Mouse (Mus musculus) thymus, postnatal 4 days (tissue): ENCODE measurements around the gene Gm10134.
A peak's percentile ranks its signal among the peaks of the same experiment; 100 is the strongest.
"Not testable (repeated sequence)": the region's sequence is repeated elsewhere in the genome, so short reads cannot be mapped to it uniquely, and the experiment has no call there.

Experiments used
- DNase-seq: peaks from one replicate; pipeline ENCODE4 v3.0.0; 2021

The Gm10134 gene

DNA sequence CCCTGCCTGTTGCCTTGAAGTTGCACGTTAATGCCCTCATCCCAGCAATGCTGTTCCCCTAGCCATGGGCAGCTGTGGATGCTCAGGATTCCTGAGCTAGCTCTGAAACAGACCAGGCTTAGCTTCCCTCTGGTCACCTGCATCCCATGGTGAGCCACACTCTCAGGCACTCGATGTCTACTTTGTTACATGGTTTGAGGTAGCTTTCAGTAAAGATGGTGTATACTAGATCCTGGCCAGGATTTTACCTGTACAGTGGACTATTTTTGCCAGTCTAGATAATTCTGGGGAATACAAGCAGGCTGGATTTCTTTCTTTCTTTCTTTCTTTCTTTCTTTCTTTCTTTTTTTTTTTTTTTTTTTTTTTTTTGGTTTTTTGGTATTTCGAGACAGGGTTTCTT, at the start of gene Gm10134:
TSS of gene Gm10134 (plus strand) at position 301 of the 400 bp plus-strand sequence.
- no peak for DNase-seq

DNA sequence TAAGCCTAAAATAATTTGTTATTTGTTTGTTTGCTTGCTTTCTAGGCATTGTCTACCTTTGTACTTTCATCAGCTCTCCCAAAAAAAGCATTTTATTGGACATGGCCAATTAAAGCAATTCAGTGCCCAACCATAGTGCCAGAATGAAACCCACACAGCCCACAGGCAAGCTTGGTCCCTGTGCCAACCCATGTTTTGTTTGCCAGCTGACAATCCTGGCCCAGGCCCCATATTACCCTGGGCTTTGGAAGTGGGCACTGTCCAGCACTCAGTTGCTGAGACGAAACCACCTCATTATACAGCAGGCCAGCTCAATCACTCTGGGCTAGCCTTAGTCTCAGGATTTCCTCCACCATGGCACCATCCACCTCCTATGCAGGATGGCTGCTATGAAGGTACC, 49.3 kb upstream of the Gm10134 start:
- no peak for DNase-seq

DNA sequence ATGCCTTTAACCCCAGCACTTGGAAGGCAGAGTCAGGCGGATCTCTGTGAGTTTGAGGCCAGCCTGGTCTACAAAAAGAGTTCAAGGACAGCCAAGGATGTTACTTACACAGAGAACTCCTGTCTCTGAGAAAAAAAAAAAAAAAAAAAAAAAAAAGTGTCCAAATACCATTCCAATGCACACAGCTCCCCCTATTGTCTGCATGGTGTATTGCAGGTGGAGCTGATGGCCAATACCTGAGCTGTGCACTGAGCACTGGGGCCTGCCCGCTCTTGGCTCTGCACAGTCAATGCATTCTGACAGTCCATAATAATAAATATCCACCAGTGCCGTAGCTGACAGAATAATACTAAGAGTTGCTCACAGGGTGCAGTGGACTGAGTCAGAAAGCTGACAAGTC, 42.0 kb upstream of the Gm10134 start:
- peak; percentile 78 for DNase-seq

DNA sequence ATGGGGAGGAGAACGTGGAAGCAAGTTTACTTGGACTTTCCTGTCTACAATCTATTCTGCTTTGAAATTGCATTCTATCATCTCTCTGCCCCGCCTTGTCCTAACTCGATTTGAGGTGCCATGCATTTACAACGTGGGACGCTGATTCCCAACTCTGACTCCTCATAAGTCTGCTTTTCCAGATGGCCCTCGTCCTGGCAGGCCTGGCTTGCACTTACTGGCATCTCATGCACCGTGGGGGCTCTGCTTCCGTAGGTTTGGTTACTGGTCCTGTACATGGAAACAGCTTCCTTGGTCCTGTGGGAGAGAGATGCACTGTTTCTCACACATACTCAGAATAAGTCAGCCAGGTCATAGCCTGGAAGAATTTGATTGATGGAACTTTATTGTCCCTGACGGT, 41.0 kb upstream of the Gm10134 start:
- DNase-seq, result no peak

DNA sequence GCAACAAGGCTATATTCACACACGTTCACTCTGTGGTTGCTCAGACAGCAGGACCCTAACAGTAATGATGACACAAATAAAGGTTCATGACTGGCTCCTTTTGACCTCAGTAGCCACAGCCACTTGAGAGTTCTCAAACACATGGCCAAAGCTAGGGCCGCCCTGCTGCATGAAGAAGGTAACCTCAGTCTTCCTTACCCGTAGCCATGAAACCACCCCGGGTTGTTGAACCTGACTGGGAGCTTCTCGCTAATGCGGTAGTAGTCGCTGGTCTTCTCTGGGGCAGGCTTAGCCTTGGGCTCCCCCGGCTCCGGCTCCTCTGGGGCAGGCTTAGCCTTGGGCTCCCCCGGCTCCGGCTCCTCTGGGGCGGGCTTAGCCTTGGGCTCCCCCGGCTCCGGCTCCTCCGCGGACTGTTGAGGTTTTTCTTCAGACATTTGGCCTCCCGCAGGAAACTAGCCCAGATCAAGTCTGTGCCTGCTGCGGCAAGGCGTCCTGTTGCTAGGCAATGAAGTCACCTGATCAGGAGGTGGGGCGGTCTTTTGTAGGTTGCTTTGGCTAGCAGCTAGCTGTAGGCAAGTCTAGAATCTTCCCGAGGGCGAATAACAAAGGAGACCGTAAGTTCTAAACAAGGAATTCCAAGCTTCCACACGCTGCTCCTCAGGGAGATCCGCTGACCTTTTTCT, 39.9 kb upstream of the Gm10134 start, which contains the start of gene 1700007K13Rik:
TSS of gene 1700007K13Rik (minus strand) at position 497 of the 683 bp plus-strand sequence.
- peak; percentile 69 for DNase-seq

DNA sequence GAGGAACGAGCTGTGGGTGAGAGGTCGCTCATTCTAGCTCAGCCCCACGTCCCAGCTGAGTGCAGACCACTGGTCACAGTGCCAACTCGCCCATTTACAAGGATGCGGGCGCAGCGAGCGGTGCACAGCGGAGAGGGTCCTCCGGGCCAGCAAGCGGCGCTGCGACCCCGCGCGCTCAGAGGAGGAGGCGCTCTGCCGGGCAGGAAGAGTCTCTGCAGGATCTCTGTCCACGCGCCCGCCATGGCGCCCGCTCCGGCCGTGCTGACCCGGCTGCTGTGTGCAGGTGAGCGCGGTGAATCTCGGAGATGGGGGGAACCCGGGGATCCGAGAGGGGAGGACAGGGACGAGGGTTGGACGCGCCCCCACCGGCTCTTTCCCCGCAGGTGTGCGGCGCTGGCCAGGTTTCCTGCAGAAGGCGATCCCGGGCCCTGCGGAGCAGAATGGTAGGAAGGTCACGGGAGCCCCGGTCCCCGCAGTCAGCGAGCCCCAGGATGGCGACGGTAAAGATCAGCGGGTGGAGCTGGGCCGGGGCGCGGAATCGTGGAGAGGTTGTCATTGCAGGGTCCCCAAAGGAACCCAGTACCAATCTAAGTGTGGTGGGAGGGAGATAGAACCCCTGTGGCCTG, 37.9 kb upstream of the Gm10134 start, which contains the start of gene Mrps2:
TSS of gene Mrps2 (plus strand) at position 207 of the 626 bp plus-strand sequence.
- peak; percentile 89 for DNase-seq

DNA sequence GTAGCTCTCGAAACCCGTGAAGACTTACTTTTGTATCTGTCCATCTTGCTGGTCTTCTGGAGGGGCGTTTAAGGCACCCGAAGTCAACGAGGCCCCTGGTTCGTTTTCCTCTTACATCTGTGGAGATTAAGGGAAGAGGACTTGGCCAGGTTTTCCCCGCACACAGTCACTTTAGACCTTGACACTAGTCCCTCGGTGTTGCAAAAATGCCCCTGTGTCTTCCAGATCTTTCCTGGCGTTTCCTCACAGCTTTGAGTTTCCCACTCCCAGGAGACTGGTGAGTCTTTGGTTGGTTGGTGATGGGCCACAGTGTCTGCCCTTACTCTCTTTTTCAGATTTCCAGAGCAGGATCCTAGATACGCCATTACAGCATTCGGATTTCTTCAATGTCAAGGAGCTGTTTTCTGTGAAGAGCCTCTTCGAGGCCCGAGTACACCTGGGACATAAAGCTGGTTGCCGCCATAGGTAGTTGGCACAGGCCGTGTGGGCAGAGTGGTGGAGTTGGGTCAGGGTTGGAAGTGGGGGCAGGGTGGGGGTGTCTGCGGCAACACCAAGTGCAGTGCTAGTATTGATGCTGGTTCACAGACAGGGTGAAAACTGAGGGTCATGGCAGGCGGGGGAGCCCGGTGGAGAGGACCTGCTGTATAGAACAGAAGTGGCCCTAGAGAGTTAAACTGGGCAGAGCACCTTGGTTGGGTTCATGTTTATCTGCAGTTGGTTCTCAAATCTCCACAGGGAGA, 37.2 kb upstream of the Gm10134 start:
- DNase-seq, result no peak

DNA sequence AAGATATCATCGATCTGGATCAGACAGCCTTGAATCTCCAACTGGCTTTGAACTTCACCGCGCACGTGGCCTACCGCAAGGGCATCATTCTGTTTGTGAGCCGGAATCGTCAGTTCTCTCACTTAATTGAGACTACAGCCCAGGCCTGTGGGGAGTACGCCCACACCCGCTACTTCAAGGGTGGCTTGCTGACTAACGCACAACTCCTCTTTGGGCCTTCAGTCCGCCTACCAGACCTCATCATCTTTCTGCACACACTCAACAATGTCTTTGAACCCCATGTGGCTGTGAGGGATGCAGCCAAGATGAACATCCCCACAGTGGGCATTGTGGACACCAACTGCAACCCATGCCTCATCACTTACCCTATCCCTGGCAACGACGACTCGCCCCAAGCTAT, 36.4 kb upstream of the Gm10134 start:
- no peak for DNase-seq

DNA sequence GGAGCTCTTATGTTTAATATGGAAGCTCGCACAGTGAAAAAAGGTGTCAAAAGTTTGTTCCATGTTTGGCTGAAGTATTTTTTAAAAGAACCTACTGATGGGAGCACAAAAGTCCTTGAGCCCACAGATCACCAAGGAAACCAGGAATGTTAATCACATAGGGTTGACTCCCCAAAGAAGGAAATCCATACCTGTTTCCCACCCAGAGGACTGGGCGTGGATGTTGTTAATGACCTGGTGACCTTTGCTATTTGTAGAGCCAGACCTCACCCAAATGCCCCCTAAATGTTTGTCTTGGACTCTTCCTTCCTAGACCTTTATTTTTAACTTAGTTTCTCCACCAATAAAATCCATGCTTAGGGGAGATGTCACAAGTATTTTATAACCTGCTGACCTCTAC, 35.3 kb upstream of the Gm10134 start:
- DNase-seq, result no peak

DNA sequence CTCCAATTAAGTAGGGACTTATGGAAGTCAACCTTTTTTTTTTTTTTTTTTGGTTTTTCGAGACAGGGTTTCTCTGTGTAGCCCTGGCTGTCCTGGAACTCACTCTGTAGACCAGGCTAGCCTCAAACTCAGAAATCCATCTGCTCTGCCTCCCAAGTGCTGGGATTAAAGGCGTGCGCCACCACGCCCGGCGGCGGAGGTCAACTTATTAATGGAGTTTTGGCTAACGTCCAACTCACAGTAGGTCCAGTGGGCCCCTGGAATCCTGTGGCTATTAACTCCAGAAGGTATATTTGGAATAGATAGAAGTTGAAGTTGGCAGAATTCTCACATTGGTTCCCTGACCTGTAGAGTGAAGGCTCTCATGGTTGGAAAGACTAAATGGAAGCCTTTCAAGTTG, 33.9 kb upstream of the Gm10134 start:
- DNase-seq, result not testable (repeated sequence)

DNA sequence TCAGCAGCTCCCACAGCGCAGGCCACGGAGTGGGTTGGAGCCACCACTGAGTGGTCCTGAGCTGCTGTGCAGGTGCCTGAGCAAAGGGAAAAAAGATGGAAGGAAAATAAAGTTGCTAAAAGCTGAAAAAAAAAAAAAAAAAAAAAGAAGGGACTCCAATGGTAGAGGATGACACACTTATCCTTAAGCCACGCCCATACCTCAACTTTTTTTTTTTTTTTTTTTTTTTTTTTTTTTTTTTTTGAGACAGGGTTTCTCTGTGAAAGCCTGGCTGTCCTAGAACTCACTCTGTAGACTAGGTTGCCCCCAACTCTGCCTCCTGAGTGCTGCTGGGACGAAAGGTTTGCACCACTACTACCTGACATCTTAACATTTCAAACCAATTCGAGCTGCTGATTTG, 27.9 kb upstream of the Gm10134 start:
- not testable (repeated sequence) for DNase-seq

DNA sequence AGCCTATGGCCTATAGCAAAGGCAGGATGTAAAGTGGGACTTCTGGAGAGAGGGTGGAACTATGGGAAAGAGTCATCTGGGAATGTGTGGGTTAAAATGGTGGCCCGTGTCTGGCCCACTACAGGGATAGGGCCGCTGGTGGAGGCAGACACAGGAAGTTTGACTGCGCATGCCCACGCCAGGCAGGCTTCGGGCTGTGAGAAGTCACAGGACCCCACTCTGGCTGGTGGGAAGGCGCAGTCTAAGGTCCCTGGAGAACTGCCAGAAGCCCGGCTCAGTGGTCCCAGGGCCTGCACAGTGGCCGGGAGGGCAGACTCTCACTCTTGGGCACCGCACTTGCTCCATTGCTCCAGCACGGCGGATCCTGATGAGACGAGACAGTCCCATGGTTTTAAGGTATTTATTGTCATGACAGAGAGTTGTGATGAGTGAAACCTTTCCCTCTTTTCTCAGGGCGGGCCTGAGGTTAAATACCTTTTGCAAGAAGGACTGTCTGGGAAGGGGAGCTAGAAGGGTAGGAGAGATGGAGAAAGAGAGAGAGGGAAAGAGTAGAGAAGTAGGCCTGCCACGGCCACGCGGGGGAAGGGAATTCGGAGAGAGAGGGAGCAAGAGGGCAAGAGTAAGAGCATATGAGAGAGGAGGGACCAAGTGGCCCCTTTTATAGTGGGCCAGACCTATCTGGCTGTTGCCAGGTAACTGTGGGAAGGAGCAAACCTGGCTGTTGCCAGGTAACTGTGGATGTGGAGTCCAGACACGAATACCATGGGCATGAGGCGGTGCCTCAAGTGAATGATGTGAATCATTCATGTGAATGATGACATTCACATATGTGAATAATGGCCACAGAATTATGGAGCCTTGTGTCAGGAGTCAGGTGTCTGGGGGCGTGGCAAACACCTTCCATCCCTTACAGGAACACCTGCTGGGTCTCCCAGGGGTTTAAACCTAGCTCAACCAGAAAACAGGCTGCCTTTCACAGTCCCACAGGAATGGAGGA, 26.4 kb upstream of the Gm10134 start:
- no peak for DNase-seq

DNA sequence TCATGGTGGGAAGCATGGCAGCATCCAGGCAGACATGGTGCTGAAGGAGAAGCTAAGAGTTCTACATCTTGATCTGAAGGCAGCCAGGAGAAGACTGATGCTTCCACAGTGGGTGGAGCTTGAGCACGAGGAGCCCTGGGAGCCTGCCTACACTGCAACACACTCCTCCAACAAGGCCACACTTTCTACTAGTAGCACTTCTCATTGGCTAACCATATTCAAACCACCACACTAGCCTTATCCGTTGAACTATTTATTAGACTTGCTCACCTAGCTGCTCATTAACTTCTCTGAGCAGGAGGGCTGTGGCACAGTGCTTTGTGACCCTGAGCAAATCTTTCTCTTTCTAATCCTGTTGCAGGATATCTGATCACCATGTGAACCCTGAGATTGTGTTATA, 22.0 kb upstream of the Gm10134 start:
- no peak for DNase-seq

DNA sequence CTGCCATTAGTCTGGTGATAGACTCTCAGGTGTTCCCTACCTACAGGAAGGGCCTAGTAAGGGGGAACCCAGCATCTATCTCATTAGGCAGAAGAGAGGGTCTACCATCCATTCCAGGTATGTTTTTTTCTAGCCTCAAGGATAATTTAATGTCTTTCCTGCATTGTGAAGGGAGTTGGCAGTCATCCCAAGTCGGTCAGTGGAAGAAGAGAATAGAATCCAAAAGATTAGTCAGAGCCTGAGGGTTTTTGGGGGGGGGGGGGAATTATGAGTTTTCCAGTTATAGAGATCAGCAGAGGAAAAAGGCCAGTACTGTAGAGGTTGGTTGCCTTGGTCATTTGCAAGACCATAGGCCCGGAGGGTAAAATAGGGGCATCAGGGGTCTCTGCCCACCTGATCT, 11.4 kb upstream of the Gm10134 start:
- DNase-seq, result no peak

DNA sequence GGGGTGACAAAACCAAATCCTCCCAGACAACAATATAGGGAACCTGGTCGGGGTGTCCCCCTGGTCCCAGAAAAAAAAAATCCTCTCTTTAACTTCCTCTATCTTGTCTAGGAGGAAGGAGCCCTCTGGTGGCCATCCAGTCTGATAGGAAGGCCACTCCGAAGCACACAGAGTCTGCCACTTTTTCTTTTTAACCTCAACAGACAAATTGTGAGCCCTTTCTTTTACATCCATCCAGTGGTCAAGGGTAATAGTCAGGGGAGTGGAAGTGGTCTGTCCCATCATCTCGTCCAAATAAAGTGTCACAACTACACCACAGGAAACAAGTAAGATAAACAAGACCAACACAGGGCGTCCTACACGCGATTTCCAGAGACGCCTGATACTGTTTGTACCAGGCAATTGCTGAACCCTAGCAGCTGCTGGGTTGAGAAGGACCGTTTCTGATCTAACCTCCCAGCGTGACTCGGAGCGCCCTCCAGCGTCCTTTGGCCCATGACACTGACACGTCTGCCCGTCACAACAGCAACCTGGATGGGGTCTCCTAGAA, 10.6 kb upstream of the Gm10134 start:
- no peak for DNase-seq

DNA sequence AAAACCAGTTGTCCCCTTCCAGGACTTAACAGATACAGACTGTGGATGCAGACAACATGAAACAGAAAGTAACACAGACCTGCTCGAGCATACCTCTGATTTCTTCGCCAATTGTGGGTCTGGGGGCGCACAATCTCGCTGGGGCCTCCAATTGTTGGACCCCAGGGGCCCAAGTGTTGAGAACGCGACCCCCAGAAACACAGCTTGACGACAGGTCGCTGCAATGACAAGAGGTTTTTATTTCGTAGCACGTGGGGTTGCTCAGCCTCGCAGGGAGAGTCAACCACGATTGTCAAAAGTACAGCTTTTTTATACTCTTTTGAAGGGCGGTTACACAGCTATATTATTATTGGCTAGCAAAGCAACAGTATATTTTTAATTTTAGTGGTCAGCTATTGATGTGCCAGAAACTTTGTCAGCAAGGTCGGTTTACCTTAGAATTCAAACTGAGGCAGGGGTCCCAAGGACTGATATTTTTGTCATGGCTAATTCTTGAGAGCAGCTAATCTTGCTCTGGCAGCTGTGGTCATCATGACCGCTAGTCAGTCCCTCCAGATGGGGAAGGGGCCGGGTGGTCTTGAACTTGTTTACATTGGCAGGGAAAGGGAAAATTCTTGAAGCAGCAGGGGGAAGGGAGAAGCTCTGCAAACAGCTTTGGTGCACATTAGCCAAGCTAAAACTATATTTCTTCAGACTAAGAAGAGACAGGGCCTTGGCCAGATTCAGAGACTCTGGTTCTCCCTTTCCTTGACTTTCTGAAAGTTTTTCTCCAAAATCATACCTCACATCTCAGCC, 9.9 kb upstream of the Gm10134 start:
- no peak for DNase-seq

DNA sequence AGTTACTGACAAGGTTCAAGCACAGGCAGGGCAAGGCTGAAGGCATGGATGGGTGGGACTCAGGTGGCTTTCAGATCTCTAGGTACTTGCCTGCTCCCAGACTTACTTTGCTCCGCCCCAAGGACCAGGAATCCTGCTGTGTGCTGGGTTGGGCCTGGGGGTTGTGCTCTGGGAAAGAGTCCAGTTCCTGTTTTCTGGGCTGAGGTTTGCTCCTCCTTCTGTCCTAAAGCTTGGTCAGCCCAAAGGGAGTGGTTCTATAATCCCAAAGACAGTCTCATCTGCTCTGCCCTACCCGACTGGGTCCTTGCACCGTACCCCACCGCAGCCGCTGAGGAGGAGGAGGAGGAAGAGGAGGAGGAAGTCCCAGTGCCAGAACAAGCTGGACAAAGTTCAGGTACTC, 9.2 kb upstream of the Gm10134 start, which contains the start of gene Gbgt1:
TSS of gene Gbgt1 (plus strand) at position 221 of the 400 bp plus-strand sequence.
- DNase-seq, result no peak

DNA sequence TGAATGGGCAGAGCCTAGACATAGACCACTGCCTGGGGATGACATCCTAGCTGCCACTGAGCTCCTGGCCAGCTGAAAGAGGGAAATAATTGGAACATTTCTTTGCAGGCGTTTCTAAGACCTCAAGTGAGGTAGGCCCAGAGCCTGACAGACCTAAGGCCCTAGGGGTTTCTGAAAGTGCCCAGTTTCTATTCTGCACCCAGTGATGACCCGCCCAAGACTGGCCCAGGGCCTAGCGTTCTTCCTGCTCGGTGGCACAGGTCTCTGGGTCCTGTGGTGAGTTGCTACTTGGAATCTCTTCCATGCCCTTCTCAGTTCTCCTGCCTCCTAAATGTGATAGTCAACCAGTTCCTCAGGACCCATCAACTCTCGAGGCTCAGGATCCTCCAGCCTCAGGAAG, 8.3 kb upstream of the Gm10134 start:
- DNase-seq, result no peak

DNA sequence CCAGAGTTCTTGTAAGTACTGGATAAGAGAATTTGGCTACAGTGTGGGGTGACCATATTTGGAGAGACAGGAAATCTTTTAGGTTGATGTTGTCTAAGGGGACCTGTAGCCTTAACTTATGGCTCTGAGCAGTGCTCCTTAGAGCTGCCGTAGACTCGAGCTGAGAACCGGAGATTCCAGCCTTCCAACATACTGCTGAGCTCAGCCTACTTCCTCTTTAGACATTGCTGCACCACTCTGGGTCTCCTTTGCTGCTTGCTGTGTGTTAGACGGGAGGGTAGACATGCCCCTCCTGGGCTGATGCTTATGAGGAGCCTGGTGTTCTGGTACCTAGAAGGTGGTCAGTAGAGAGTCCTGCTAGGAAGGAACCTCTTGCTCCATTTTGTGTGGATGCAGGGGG, 7.5 kb upstream of the Gm10134 start:
- DNase-seq, result no peak

DNA sequence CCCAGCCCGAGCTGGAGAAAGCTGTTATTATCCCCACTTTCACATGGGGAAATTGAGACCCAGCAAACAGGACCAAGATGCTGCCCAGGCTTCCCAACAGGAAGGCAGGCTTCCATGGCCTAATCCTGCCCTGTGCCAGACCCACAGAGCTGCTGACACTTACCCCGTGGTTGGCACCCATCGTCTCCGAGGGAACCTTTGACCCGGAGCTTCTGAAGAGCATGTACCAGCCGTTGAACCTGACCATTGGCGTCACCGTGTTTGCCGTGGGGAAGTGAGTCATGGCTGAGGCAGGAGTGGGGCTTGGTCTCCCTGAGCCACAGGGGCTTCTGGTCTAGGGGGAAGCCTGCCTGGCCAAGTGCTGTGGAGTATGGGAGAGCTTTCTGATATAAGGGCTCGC, 2.9 kb upstream of the Gm10134 start:
- DNase-seq, result no peak

DNA sequence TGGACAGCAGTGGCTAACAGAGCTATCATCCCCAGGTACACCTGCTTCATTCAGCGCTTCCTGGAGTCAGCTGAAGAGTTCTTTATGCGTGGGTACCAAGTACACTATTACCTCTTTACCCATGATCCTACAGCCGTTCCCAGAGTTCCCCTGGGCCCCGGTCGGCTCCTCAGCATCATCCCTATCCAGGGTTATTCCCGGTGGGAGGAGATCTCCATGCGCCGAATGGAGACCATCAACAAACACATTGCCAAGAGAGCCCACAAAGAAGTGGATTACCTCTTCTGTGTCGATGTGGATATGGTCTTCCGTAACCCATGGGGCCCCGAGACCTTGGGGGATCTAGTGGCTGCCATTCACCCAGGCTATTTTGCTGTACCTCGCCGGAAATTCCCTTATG, 1.2 kb upstream of the Gm10134 start:
- peak; percentile 2 for DNase-seq
